Mouse (Mus musculus) brain, embryonic 14.5 days (tissue): Measurements from ENCODE around the gene Isoc2a.
A peak's percentile ranks its signal among the peaks of the same experiment; 100 is the strongest.

ENCODE experiments used
- CTCF ChIP-seq: fragments of 200-500 bp; IDR thresholded peaks from 2 replicates; pipeline ENCODE4 v1.5.1; 2012; ENCODE audit warnings: inconsistent platforms, mild to moderate bottlenecking, moderate library complexity, borderline replicate concordance; ENCODE audit not compliant: insufficient read depth, insufficient read length; ENCODE audit errors: extremely low read depth
- POLR2A ChIP-seq: fragments of 200-500 bp; IDR thresholded peaks from 2 replicates; pipeline ENCODE4 v1.6.1; 2012; ENCODE audit warnings: mild to moderate bottlenecking, inconsistent platforms, borderline replicate concordance; ENCODE audit not compliant: poor library complexity, insufficient read depth, insufficient read length, severe bottlenecking; ENCODE audit errors: extremely low read depth

- TF ChIP-seq CTCF (peak; percentile 76), POLR2A (no peak)
Observed at GRCm38 (mm10) chr7:4911561-4911960, 34.6 kb downstream of the Isoc2a start.
